Mouse (Mus musculus) brain, adult 2 months (tissue): ENCODE data around the gene Mreg.

Experiments used
- DNase-seq: peaks from one replicate; pipeline ENCODE4 v3.0.0; 2011; ENCODE audit warnings: low read depth, low spot score

Mreg gene

GRCm38 (mm10) chr1:72134534-72134933 lies 77.6 kb downstream of the Mreg start:
- no peak for DNase-seq

- DNase-seq, result peak; percentile 90
Observed at GRCm38 (mm10) chr1:72123434-72124297, 88.4 kb downstream of the Mreg start.

GRCm38 (mm10) chr1:72121608-72122185 lies 90.4 kb downstream of the Mreg start:
- DNase-seq, result peak; percentile 6

- no peak for DNase-seq
Observed at GRCm38 (mm10) chr1:72119981-72120380, 92.1 kb downstream of the Mreg start.

- peak; percentile 11 for DNase-seq
Observed at GRCm38 (mm10) chr1:72114206-72114605, 97.9 kb downstream of the Mreg start.
